Mouse (Mus musculus) cerebellum, adult 2 months (tissue): ENCODE measurements around the gene Rhd.

Experiments used
- CTCF ChIP-seq: fragments of 200-500 bp; IDR thresholded peaks from 2 replicates; pipeline ENCODE4 v1.5.1; 2011; ENCODE audit warnings: low read depth, mild to moderate bottlenecking, control low read depth, low read length, moderate library complexity, borderline replicate concordance; ENCODE audit not compliant: insufficient read depth
- POLR2A ChIP-seq: fragments of 200-500 bp; IDR thresholded peaks from 2 replicates; pipeline ENCODE4 v1.6.1; 2011; ENCODE audit warnings: low read length, control low read depth, borderline replicate concordance; ENCODE audit not compliant: insufficient read depth

DNA sequence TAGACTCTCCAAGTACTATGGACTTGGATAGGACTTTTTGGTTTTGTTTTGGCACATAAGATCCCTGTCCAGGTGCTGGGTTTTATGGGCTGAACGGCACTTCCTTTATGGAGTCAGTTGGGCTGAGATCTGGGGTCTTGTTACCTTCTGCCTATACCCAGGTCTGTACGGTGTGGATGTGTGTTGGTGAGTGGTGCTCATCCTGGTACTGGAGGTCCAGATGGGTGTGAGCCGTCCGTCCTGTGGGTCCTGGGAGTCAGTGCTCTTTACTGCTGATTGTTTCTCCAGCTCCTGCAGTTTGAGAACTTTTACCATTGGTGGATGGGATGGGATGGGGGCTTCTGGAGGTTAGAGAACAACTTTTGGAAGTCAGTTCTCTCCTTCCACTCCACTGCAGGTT lies 57.4 kb downstream of the Rhd start:
- TF ChIP-seq CTCF (no peak), POLR2A (no peak)
